Mouse (Mus musculus): ENCODE measurements at regions not wholly inside any gene's neighbourhood (a gene's known extent, or its start where the extent isn't known, plus 50 kb on each side); places are given as distances from the start of the nearest gene placed in this dataset.

DNA sequence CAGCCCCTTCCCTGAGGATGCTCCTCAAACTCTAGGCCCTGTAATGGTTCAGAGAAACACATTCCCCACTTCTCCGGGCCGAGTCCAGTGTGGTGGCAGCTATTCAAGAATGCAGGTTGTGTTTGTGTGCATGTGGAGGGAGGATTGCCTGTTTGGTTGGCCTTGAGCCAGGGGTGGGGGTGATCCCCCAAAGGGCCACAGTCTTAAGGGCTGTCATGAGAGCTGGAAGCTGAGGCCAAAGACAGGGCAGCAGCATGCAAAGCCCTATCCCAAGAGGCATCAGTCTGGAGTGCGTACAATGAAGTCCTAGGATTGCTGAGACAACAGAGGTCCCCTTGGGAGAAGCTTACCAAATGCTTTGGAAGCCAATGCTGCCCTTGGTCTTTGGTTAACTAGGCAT lies 136.0 kb downstream of the Efnb1 start:
- ATAC-seq (replicated peaks; ENCODE audit: low FRiP score, low read depth), result no peak
- DNase-seq (ENCODE audit: low spot score), result no peak

DNA sequence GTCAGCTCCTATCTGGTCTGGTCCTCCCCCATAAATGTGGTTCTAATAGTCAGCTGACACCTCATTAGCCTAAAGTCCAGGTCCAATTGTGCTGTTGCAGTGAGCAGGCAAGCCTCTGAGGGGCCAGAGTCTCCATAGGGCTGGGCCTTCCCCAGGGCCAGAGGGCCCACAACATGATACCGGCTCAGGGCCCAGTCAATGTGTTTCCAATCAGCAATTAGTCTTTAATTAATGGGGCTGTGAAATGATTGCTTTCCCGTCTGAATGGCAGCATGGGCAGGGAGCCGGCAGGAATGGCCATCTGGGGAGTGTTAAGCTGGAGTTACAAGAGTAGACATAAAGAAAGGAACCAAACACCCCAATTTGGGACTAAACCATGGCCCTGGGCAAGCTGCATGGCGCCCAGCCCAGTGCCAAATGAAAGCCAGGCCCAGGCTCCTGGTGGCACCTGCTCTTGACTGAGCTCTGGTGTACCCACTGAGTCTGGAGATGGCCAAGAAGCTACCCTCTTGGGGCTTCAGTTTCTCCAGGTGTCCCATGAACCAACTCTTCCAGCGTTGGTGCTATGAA lies 113.2 kb downstream of the Efnb1 start:
- no peak overlapping the region for H3K9ac ChIP-seq (ENCODE audit: low read depth, low read length)

More for the DNA sequence above, 136.0 kb downstream of the Efnb1 start:
- no peak overlapping the region for H3K4me2 ChIP-seq (ENCODE audit: low read length)
- H3K27me3 ChIP-seq (ENCODE audit: insufficient read depth, low read length), result no peaks in the 10 kb centered on the region
- no peaks in the 10 kb centered on the region for H3K36me3 ChIP-seq (ENCODE audit: insufficient read depth, low read length)
- H3K4me1 ChIP-seq (replicated peaks; ENCODE audit: insufficient read depth, low read length), result no peaks in the 10 kb centered on the region
- no peaks in the 10 kb centered on the region for H3K9me3 ChIP-seq (replicated peaks; ENCODE audit: low read length)
- WGBS, result 70% methylated on average over 3 of the region's 3 CpGs
- H3K4me3 ChIP-seq (replicated peaks; ENCODE audit: low read depth, low read length), result no peak overlapping the region
- no peak overlapping the region for H3K27ac ChIP-seq
- no peak for TF ChIP-seq CTCF (IDR thresholded peaks at IDR 0.05; ENCODE audit: low read depth)
- H3K9ac ChIP-seq (ENCODE audit: low read depth, low read length), result no peak overlapping the region

DNA sequence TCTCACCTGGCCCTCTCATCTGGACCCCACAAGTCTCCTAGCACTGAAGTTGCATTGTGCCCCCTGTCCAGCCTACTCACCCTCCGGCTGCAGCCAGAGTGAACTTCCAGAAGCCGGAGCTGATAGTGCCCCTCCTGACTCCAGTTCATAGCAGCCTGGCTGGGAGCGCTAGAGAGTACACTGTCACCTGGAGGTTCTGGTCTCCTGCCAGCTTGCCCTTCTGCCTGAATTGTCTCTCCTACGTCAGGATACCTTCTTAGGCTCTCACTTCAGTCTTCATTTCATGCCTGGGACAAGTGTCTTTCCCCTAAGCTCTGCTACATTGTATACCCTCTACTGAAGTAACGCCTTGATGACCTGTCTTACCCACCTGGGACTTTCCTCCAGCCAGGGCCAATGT lies 112.3 kb downstream of the Efnb1 start:
- no peaks in the 10 kb centered on the region for H3K9me3 ChIP-seq (replicated peaks; ENCODE audit: low read length)
- H3K9ac ChIP-seq (ENCODE audit: low read depth, low read length), result no peak overlapping the region
- DNase-seq (ENCODE audit: low spot score), result no peak
- no peak for TF ChIP-seq CTCF (IDR thresholded peaks at IDR 0.05; ENCODE audit: low read depth)
- H3K4me2 ChIP-seq (ENCODE audit: low read length), result no peak overlapping the region
- 83% methylated on average over 5 of the region's 5 CpGs for WGBS
- H3K36me3 ChIP-seq (ENCODE audit: insufficient read depth, low read length), result no peaks in the 10 kb centered on the region
- H3K4me3 ChIP-seq (replicated peaks; ENCODE audit: low read depth, low read length), result no peak overlapping the region
- H3K27ac ChIP-seq, result no peak overlapping the region
- no peaks in the 10 kb centered on the region for H3K4me1 ChIP-seq (replicated peaks; ENCODE audit: insufficient read depth, low read length)
- ATAC-seq (replicated peaks; ENCODE audit: low FRiP score, low read depth), result no peak
- H3K27me3 ChIP-seq (ENCODE audit: insufficient read depth, low read length), result no peaks in the 10 kb centered on the region

More for the DNA sequence above, 113.2 kb downstream of the Efnb1 start:
- no peak for TF ChIP-seq CTCF (IDR thresholded peaks at IDR 0.05; ENCODE audit: low read depth)
- H3K36me3 ChIP-seq (ENCODE audit: insufficient read depth, low read length), result no peaks in the 10 kb centered on the region
- H3K4me3 ChIP-seq (replicated peaks; ENCODE audit: low read depth, low read length), result no peak overlapping the region
- H3K27ac ChIP-seq, result no peak overlapping the region
- no peak for ATAC-seq (replicated peaks; ENCODE audit: low FRiP score, low read depth)
- no peaks in the 10 kb centered on the region for H3K4me1 ChIP-seq (replicated peaks; ENCODE audit: insufficient read depth, low read length)
- no peaks in the 10 kb centered on the region for H3K9me3 ChIP-seq (replicated peaks; ENCODE audit: low read length)
- H3K27me3 ChIP-seq (ENCODE audit: insufficient read depth, low read length), result no peaks in the 10 kb centered on the region
- DNase-seq (ENCODE audit: low spot score), result no peak
- 70% methylated on average over 5 of the region's 5 CpGs for WGBS
- no peak overlapping the region for H3K4me2 ChIP-seq (ENCODE audit: low read length)

DNA sequence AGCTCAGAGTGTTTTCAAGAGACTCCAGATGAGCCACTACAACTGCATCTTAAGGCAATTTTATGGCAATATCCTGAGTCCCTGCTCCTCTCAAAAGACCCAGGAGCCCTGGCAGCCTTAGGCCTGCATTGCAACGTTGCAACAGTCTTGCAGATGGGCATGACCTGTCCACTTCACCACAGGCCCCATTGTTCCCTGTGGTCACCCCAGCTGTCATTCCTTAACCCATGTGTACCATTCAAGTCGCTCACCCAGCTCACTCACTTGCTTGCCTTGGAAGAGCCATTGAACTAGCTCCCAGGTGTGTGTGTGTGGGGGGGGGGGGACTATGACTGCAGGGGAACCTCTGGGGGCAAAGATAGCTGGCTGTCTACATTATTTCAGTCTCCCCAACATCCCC lies 110.8 kb downstream of the Efnb1 start:
- 74% methylated on average over 2 of the region's 2 CpGs for WGBS
- DNase-seq (ENCODE audit: low spot score), result no peak
- no peak overlapping the region for H3K4me3 ChIP-seq (replicated peaks; ENCODE audit: low read depth, low read length)

DNA sequence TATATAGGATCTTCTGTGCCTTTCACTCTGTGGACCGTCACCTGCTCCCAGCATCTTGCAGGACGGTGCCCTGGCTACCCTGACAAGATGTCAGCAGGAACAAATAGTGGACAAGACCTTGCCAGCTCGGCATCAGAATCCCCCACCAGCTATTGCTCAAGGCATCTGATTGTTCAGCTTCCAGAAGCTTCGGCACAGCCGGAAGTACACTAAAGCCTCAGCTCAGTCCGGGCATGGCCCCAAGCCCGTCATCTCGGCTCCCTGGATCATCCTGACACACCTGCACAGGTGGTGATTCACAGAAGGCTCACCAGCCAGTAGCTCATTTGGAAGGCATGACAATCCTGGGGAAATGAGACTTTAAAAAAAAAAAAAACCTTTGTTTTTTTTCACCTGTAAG lies 110.1 kb downstream of the Efnb1 start:
- Histone ChIP-seq H3K4me2 (ENCODE audit: low read length) (no peak overlapping the region), H3K9ac (ENCODE audit: low read depth, low read length) (no peak overlapping the region), H3K27me3 (ENCODE audit: insufficient read depth, low read length) (no peaks in the 10 kb centered on the region), H3K27ac (no peak overlapping the region), H3K4me3 (replicated peaks; ENCODE audit: low read depth, low read length) (no peak overlapping the region), H3K4me1 (replicated peaks; ENCODE audit: insufficient read depth, low read length) (no peaks in the 10 kb centered on the region), H3K36me3 (ENCODE audit: insufficient read depth, low read length) (no peaks in the 10 kb centered on the region), H3K9me3 (replicated peaks; ENCODE audit: low read length) (no peaks in the 10 kb centered on the region)
- no peak for ATAC-seq (replicated peaks; ENCODE audit: low FRiP score, low read depth)
- DNase-seq (ENCODE audit: low spot score), result no peak
- 82% methylated on average over 8 of the region's 8 CpGs for WGBS
- no peak for TF ChIP-seq CTCF (IDR thresholded peaks at IDR 0.05; ENCODE audit: low read depth)

More for the DNA sequence above, 110.8 kb downstream of the Efnb1 start:
- no peaks in the 10 kb centered on the region for H3K36me3 ChIP-seq (ENCODE audit: insufficient read depth, low read length)
- no peak overlapping the region for H3K4me2 ChIP-seq (ENCODE audit: low read length)
- H3K27ac ChIP-seq, result no peak overlapping the region
- ATAC-seq (replicated peaks; ENCODE audit: low FRiP score, low read depth), result no peak
- no peaks in the 10 kb centered on the region for H3K4me1 ChIP-seq (replicated peaks; ENCODE audit: insufficient read depth, low read length)
- H3K9me3 ChIP-seq (replicated peaks; ENCODE audit: low read length), result no peaks in the 10 kb centered on the region
- H3K27me3 ChIP-seq (ENCODE audit: insufficient read depth, low read length), result no peaks in the 10 kb centered on the region
- no peak overlapping the region for H3K9ac ChIP-seq (ENCODE audit: low read depth, low read length)
- no peak for TF ChIP-seq CTCF (IDR thresholded peaks at IDR 0.05; ENCODE audit: low read depth)

DNA sequence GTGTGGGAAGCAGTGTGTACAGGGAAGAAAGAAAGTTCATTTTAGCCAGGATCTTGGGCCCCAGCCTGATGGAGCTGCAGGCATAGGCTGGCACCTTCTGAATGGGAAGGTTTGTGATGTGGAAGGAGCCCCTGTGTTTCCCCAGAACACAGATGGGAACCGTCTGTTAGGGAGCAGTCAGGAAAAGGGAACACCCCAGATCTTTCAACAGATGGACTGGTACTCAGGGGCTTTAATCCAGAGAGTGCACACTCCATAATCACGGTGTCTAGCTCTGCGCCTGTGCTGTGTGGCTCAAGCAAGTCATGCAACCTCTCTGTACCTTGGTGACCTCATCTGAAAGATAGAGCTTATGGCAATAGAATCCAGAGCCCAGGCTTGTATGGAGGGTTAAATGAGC lies 109.6 kb downstream of the Efnb1 start:
- WGBS, result 88% methylated on average over 3 of the region's 3 CpGs
- H3K36me3 ChIP-seq (ENCODE audit: insufficient read depth, low read length), result no peaks in the 10 kb centered on the region
- H3K4me2 ChIP-seq (ENCODE audit: low read length), result no peak overlapping the region
- ATAC-seq (replicated peaks; ENCODE audit: low FRiP score, low read depth), result no peak
- H3K27ac ChIP-seq, result no peak overlapping the region
- no peaks in the 10 kb centered on the region for H3K27me3 ChIP-seq (ENCODE audit: insufficient read depth, low read length)
- no peak overlapping the region for H3K9ac ChIP-seq (ENCODE audit: low read depth, low read length)
- DNase-seq (ENCODE audit: low spot score), result no peak
- TF ChIP-seq CTCF (IDR thresholded peaks at IDR 0.05; ENCODE audit: low read depth), result no peak
- H3K9me3 ChIP-seq (replicated peaks; ENCODE audit: low read length), result no peaks in the 10 kb centered on the region
- H3K4me1 ChIP-seq (replicated peaks; ENCODE audit: insufficient read depth, low read length), result no peaks in the 10 kb centered on the region
- H3K4me3 ChIP-seq (replicated peaks; ENCODE audit: low read depth, low read length), result no peak overlapping the region

DNA sequence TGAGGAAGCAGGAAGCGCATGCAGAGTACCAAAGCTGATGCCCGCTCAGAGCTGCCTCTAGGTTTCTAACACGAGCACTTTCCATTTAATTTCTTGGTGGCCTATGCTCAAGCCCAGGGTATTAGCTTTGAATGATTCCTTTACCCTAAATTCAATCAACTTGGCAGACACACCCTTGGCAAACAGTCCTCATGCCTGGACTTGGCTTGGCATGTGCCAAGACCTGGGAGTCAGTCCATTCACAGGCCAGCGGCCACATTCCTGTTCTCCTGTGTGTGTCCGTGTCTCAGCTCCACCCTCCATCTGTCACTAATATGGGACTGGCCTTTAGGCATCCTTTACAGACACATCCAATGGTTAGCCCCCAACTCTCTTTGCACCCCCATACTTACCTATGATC lies 107.3 kb downstream of the Efnb1 start:
- 91% methylated on average over 5 of the region's 5 CpGs for WGBS
- ATAC-seq (replicated peaks; ENCODE audit: low FRiP score, low read depth), result no peak

More for the DNA sequence above, 107.3 kb downstream of the Efnb1 start:
- H3K4me2 ChIP-seq (ENCODE audit: low read length), result no peak overlapping the region
- no peak overlapping the region for H3K9ac ChIP-seq (ENCODE audit: low read depth, low read length)
- no peaks in the 10 kb centered on the region for H3K27me3 ChIP-seq (ENCODE audit: insufficient read depth, low read length)
- no peak for DNase-seq (ENCODE audit: low spot score)
- H3K36me3 ChIP-seq (ENCODE audit: insufficient read depth, low read length), result no peaks in the 10 kb centered on the region
- H3K4me3 ChIP-seq (replicated peaks; ENCODE audit: low read depth, low read length), result no peak overlapping the region
- H3K27ac ChIP-seq, result no peak overlapping the region
- no peaks in the 10 kb centered on the region for H3K4me1 ChIP-seq (replicated peaks; ENCODE audit: insufficient read depth, low read length)
- no peaks in the 10 kb centered on the region for H3K9me3 ChIP-seq (replicated peaks; ENCODE audit: low read length)
- no peak for TF ChIP-seq CTCF (IDR thresholded peaks at IDR 0.05; ENCODE audit: low read depth)

Measured in kidney, postnatal 0 days (tissue).